Mouse (Mus musculus): ENCODE results near the gene Fam43a. TPM values are rescaled to one million over a fixed set of nuclear protein-coding genes. Genes with fewer than 3 reads are reported as not detected.

Gene Fam43a
- polyA plus RNA-seq, 1 experiment from 2014 or later: 5.7 TPM

DNA sequence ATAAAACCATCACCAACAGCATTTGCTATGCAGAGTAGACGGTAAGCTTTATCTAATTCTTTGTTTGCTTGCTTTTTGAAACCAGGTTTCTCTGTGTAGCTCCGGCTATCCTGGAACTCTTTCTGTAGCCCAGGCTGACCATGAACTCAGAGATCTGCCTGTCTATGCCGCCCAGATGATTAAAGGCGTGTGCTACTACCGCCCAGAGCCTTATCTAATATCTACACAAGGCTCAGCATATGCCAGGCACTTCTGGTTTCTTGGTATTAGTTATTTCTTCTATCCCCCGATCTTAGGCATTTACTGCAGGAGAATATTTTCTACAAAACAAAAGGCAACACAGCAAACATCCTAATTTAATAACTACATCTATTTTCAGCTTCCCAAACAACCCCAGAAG lies 33.9 kb upstream of the Fam43a start:
- Histone ChIP-seq H3K4me2 (ENCODE audit: low read depth, low read length, severe bottlenecking) (no peak overlapping the region), H3K27me3 (ENCODE audit: control insufficient read depth, insufficient read depth, low read length) (no peaks in the 10 kb centered on the region), H3K9me3 (ENCODE audit: control insufficient read depth, low read length) (no peaks in the 10 kb centered on the region), H3K36me3 (ENCODE audit: control insufficient read depth, insufficient read depth, low read length) (peaks cover 28% of the 10 kb centered on the region), H3K9ac (ENCODE audit: low read length) (no peak overlapping the region), H3K4me1 (replicated peaks; ENCODE audit: control insufficient read depth, insufficient read depth, low read length) (no peaks in the 10 kb centered on the region), H3K27ac (ENCODE audit: low read depth, low read length) (no peak overlapping the region), H3K4me3 (ENCODE audit: low read depth, low read length) (no peak overlapping the region)
- no peak for DNase-seq (ENCODE audit: low spot score)
- no peak for ATAC-seq (replicated peaks; ENCODE audit: low FRiP score)
- WGBS: 91% methylated on average over 6 of the region's 6 CpGs

DNA sequence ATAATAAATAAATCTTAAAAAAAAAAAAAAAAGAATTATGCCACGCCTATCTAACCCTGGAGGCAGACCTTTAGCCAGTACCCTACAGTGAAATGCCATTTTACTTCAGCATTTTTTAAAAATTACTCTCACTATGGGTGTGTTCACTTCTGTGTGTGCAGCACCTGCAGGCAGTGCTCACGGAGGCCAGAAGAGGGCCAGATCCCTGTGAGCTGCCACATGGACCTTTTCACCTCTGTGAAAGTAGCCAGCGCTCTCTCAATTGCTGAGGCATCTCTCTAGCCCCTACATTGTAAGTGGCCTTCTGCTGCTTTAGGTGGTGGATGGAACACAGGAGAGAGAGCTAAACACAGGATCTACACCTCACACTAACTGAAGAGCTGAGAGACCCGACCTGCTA lies 29.4 kb upstream of the Fam43a start:
- no peaks in the 10 kb centered on the region for H3K27me3 ChIP-seq (ENCODE audit: control insufficient read depth, insufficient read depth, low read length)
- H3K9me3 ChIP-seq (ENCODE audit: control insufficient read depth, low read length): no peaks in the 10 kb centered on the region
- no peak for DNase-seq (ENCODE audit: low spot score)
- peaks cover 19% of the 10 kb centered on the region for H3K36me3 ChIP-seq (ENCODE audit: control insufficient read depth, insufficient read depth, low read length)
- 90% methylated on average over 4 of the region's 4 CpGs for WGBS
- no peaks in the 10 kb centered on the region for H3K4me1 ChIP-seq (replicated peaks; ENCODE audit: control insufficient read depth, insufficient read depth, low read length)
- no peak for ATAC-seq (replicated peaks; ENCODE audit: low FRiP score)
- H3K9ac ChIP-seq (ENCODE audit: low read length): no peak overlapping the region
- H3K4me2 ChIP-seq (ENCODE audit: low read depth, low read length, severe bottlenecking): no peak overlapping the region
- H3K27ac ChIP-seq (ENCODE audit: low read depth, low read length): no peak overlapping the region
- no peak overlapping the region for H3K4me3 ChIP-seq (ENCODE audit: low read depth, low read length)

DNA sequence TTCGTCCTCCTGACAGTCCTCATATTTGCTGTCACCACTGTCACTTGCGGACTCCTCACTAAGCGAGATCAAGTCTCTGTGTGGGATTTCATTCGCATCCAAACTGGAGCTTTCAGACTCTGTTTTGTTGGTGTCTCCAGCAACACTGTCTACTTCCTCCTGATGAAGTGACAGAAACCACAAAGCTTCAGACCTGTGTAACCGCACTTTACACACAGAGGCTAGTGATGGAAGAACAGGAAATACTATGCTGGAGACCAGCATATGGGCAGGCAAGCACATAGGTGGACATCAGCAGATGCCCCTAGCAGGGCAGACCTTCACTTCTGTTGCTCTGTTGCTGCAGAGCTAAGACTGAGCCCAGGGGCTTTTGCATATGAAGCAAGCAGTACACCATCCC lies 28.1 kb upstream of the Fam43a start:
- 96% methylated on average over 5 of the region's 5 CpGs for WGBS
- H3K4me2 ChIP-seq (ENCODE audit: low read depth, low read length, severe bottlenecking): no peak overlapping the region
- H3K4me3 ChIP-seq (ENCODE audit: low read depth, low read length): no peak overlapping the region
- DNase-seq (ENCODE audit: low spot score) (no peak), ATAC-seq (replicated peaks; ENCODE audit: low FRiP score) (no peak)
- H3K27me3 ChIP-seq (ENCODE audit: control insufficient read depth, insufficient read depth, low read length): no peaks in the 10 kb centered on the region
- H3K9ac ChIP-seq (ENCODE audit: low read length): no peak overlapping the region
- H3K9me3 ChIP-seq (ENCODE audit: control insufficient read depth, low read length): no peaks in the 10 kb centered on the region
- no peaks in the 10 kb centered on the region for H3K4me1 ChIP-seq (replicated peaks; ENCODE audit: control insufficient read depth, insufficient read depth, low read length)
- H3K27ac ChIP-seq (ENCODE audit: low read depth, low read length): no peak overlapping the region
- H3K36me3 ChIP-seq (ENCODE audit: control insufficient read depth, insufficient read depth, low read length): peaks cover 23% of the 10 kb centered on the region

DNA sequence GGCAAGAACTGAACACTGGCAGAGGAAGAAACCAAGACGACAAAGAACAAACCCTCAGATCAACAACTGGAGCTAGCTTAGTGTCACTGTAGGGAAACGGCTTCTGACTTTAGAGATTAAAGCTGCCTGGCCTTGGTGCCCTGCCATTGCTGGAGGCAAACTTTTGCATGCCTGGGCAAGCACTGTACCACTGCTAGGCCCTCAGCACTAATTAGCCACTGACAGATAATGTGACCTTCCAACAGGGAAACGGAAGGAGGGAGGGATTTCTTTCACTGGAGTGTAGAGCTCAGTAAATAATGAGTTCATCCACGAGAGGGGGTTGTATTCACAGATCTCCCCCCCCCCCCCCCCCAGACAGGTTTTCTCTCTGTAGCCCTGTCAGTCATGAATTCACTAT lies 27.3 kb upstream of the Fam43a start:
- Histone ChIP-seq H3K4me2 (ENCODE audit: low read depth, low read length, severe bottlenecking) (no peak overlapping the region), H3K4me1 (replicated peaks; ENCODE audit: control insufficient read depth, insufficient read depth, low read length) (no peaks in the 10 kb centered on the region), H3K27me3 (ENCODE audit: control insufficient read depth, insufficient read depth, low read length) (no peaks in the 10 kb centered on the region), H3K9ac (ENCODE audit: low read length) (no peak overlapping the region), H3K36me3 (ENCODE audit: control insufficient read depth, insufficient read depth, low read length) (peaks cover 22% of the 10 kb centered on the region), H3K9me3 (ENCODE audit: control insufficient read depth, low read length) (no peaks in the 10 kb centered on the region), H3K4me3 (ENCODE audit: low read depth, low read length) (no peak overlapping the region), H3K27ac (ENCODE audit: low read depth, low read length) (no peak overlapping the region)
- WGBS: 56% methylated on average over 4 of the region's 4 CpGs
- ATAC-seq (replicated peaks; ENCODE audit: low FRiP score) (no peak), DNase-seq (ENCODE audit: low spot score) (no peak)

DNA sequence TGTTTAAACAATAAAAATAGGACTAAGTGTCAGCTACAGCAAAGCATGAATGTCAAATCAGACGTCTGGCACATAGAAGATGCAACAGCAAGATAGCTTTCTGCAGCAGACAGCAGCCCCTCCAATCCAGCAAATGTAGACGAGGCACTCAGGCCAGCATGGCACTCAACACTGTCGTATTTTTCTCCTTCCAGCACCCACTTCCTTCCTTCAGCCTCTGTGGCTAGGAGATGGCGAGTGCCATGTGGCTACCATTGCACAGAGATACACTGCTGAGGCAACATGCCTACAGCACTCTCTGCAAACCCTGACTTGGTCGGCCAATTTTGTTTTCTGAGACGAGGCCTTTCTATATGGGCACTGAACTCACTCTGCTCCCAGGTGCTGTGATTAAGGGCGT lies 23.7 kb upstream of the Fam43a start:
- WGBS: 91% methylated on average over 7 of the region's 7 CpGs
- H3K9ac ChIP-seq (ENCODE audit: low read length): no peak overlapping the region
- H3K36me3 ChIP-seq (ENCODE audit: control insufficient read depth, insufficient read depth, low read length): peaks cover 18% of the 10 kb centered on the region
- H3K4me2 ChIP-seq (ENCODE audit: low read depth, low read length, severe bottlenecking): no peak overlapping the region
- no peaks in the 10 kb centered on the region for H3K27me3 ChIP-seq (ENCODE audit: control insufficient read depth, insufficient read depth, low read length)
- no peak overlapping the region for H3K27ac ChIP-seq (ENCODE audit: low read depth, low read length)
- no peaks in the 10 kb centered on the region for H3K4me1 ChIP-seq (replicated peaks; ENCODE audit: control insufficient read depth, insufficient read depth, low read length)
- DNase-seq (ENCODE audit: low spot score): no peak
- ATAC-seq (replicated peaks; ENCODE audit: low FRiP score): no peak
- H3K4me3 ChIP-seq (ENCODE audit: low read depth, low read length): no peak overlapping the region
- H3K9me3 ChIP-seq (ENCODE audit: control insufficient read depth, low read length): no peaks in the 10 kb centered on the region

DNA sequence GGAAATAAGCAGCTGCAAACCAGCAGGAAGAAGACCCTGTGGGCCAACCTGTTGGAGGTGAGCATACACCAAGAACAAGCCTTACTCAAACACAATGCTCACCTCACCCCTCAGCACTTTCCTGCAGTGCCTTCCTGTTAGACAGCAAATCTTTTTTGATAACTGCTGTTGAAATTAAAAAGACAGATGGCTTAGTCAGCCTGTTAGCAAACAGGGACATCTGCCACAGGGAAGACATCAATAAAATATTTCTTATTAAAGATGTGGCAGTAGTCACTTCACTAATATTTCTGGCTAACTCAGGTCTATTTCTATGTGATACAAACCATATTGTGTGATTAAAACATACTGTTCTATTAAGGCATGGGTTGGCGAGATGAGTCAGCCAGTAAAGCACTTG lies 23.1 kb upstream of the Fam43a start:
- Histone ChIP-seq H3K9ac (ENCODE audit: low read length) (no peak overlapping the region), H3K4me3 (ENCODE audit: low read depth, low read length) (no peak overlapping the region), H3K27ac (ENCODE audit: low read depth, low read length) (no peak overlapping the region), H3K4me2 (ENCODE audit: low read depth, low read length, severe bottlenecking) (no peak overlapping the region), H3K27me3 (ENCODE audit: control insufficient read depth, insufficient read depth, low read length) (no peaks in the 10 kb centered on the region), H3K9me3 (ENCODE audit: control insufficient read depth, low read length) (no peaks in the 10 kb centered on the region), H3K36me3 (ENCODE audit: control insufficient read depth, insufficient read depth, low read length) (peaks cover 18% of the 10 kb centered on the region), H3K4me1 (replicated peaks; ENCODE audit: control insufficient read depth, insufficient read depth, low read length) (no peaks in the 10 kb centered on the region)
- WGBS: 85% methylated on average over 1 of the region's 1 CpGs
- ATAC-seq (replicated peaks; ENCODE audit: low FRiP score) (no peak), DNase-seq (ENCODE audit: low spot score) (no peak)

DNA sequence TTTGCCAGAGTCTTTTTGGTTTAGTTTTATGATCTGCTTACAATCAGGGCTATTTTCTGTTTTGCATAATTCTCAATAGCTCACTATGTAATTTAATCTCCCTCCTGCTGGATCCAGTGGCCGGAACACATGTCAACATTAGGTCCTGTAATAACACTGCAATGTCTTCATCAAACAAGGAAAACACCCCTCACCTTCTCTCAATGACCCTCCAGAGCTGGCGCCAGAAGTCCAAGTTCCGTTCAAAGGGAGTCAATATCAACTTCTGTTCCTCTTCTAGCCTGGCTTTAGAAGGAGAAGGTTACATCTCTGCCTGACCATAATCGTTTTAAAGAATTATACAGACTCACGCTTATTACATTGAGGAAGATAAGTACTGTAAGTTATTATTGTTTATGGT lies 18.8 kb upstream of the Fam43a start:
- ATAC-seq (replicated peaks; ENCODE audit: low FRiP score) (no peak), DNase-seq (ENCODE audit: low spot score) (no peak)
- no peak overlapping the region for H3K27ac ChIP-seq (ENCODE audit: low read depth, low read length)
- no peak overlapping the region for H3K9ac ChIP-seq (ENCODE audit: low read length)
- H3K9me3 ChIP-seq (ENCODE audit: control insufficient read depth, low read length): no peaks in the 10 kb centered on the region
- H3K4me1 ChIP-seq (replicated peaks; ENCODE audit: control insufficient read depth, insufficient read depth, low read length): no peaks in the 10 kb centered on the region
- H3K27me3 ChIP-seq (ENCODE audit: control insufficient read depth, insufficient read depth, low read length): no peaks in the 10 kb centered on the region
- 97% methylated on average over 5 of the region's 5 CpGs for WGBS
- no peak overlapping the region for H3K4me3 ChIP-seq (ENCODE audit: low read depth, low read length)
- peaks cover 29% of the 10 kb centered on the region for H3K36me3 ChIP-seq (ENCODE audit: control insufficient read depth, insufficient read depth, low read length)
- H3K4me2 ChIP-seq (ENCODE audit: low read depth, low read length, severe bottlenecking): no peak overlapping the region

DNA sequence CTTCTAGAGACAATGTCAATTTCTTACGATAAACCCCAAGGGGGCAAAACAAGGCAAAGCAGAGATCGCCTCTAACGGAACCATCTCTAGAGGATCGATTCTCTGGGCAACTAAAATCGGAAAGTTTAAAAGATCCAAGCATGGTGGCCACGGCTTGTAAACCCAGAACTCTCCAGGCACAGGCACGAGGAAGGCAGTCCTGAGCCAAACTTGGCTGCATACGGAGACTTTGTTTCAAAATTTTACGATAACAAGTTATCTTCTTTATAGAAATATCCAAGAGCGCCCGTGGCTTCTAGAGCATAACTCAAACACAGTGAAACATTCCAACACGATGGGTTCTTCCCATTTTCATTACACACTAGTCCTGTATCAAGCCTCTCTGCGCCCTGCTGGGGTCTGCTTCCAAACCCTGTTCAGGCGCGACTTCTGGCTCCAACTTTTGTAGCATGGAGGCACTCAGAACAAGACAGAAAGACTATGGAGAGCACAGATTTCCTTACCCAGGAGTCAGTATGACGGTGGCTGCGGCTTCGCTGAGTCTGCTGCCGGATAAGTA lies 12.5 kb upstream of the Fam43a start:
- Histone ChIP-seq H3K27ac (ENCODE audit: low read depth, low read length) (no peak overlapping the region), H3K4me1 (replicated peaks; ENCODE audit: control insufficient read depth, insufficient read depth, low read length) (peaks cover 3% of the 10 kb centered on the region; the same call in 1 of the 2 replicates), H3K4me3 (ENCODE audit: low read depth, low read length) (peak overlapping the region; percentile 84), H3K9me3 (ENCODE audit: control insufficient read depth, low read length) (no peaks in the 10 kb centered on the region), H3K36me3 (ENCODE audit: control insufficient read depth, insufficient read depth, low read length) (peaks cover 7% of the 10 kb centered on the region; the same call in 1 of the 2 replicates), H3K27me3 (ENCODE audit: control insufficient read depth, insufficient read depth, low read length) (no peaks in the 10 kb centered on the region), H3K9ac (ENCODE audit: low read length) (peak overlapping the region; percentile 75), H3K4me2 (ENCODE audit: low read depth, low read length, severe bottlenecking) (peak overlapping the region; percentile 71)
- 3% methylated on average over 19 of the region's 19 CpGs for WGBS
- DNase-seq (ENCODE audit: low spot score): no peak
- no peak; the same call in 1 of the 2 replicates for ATAC-seq (replicated peaks; ENCODE audit: low FRiP score)

Data from forebrain, embryonic 11.5 days (tissue).